Mouse (Mus musculus): ENCODE measurements at regions not wholly inside any gene's neighbourhood (a gene's known extent, or its start where the extent isn't known, plus 50 kb on each side); places are given as distances from the start of the nearest gene placed in this dataset.
A peak's percentile ranks its signal among the peaks of the same experiment; 100 is the strongest.

- DNase-seq (ENCODE audit: inconsistent age in 2 of 2, low spot score in 1 of 2): no peak
Observed at GRCm38 (mm10) chr6:11404101-11404500, 503.2 kb downstream of the Ndufa4 start.

- DNase-seq (ENCODE audit: inconsistent age in 2 of 2, low spot score in 1 of 2): peak in 1 of 2 experiments; percentile 28
Observed at GRCm38 (mm10) chr6:11359088-11359487, 548.2 kb downstream of the Ndufa4 start.

GRCm38 (mm10) chr6:11353599-11353998, 553.7 kb downstream of the Ndufa4 start:
- no peak for DNase-seq (ENCODE audit: inconsistent age in 2 of 2, low spot score in 1 of 2)

- no peak for DNase-seq (ENCODE audit: inconsistent age in 2 of 2, low spot score in 1 of 2)
Observed at GRCm38 (mm10) chr6:11334137-11334536, 573.2 kb downstream of the Ndufa4 start.

- DNase-seq (ENCODE audit: inconsistent age in 2 of 2, low spot score in 1 of 2): no peak
Observed at GRCm38 (mm10) chr6:11313744-11314143, 593.6 kb downstream of the Ndufa4 start.

GRCm38 (mm10) chr6:11305979-11306534, 601.2 kb downstream of the Ndufa4 start:
- no peak for DNase-seq (ENCODE audit: inconsistent age in 2 of 2, low spot score in 1 of 2)

- peak in 1 of 2 experiments; percentile 44 for DNase-seq (ENCODE audit: inconsistent age in 2 of 2, low spot score in 1 of 2)
Observed at GRCm38 (mm10) chr6:11283990-11284389, 623.3 kb downstream of the Ndufa4 start.

GRCm38 (mm10) chr6:11275214-11275613, 632.1 kb downstream of the Ndufa4 start:
- DNase-seq (ENCODE audit: inconsistent age in 2 of 2, low spot score in 1 of 2): no peak
